Mouse (Mus musculus) stomach, embryonic 15.5 days (tissue): Measurements from ENCODE around the gene Hdac10. TPM values are rescaled to one million over a fixed set of nuclear protein-coding genes. Genes with fewer than 3 reads are reported as not detected.
A peak's percentile ranks its signal among the peaks of the same experiment; 100 is the strongest.

Experiments
- ATAC-seq: fragments of 200-750 bp; cut with Nextera tagmentation; 2 replicates; pipeline ENCODE4 v1.8.0; 2017; ENCODE audit warnings: low read depth, moderate number of reproducible peaks, moderate TSS enrichment; ENCODE audit not compliant: insufficient read depth, low FRiP score
- H3K27ac ChIP-seq: fragments of 300-500 bp; sonication (generic); 2 replicates; pipeline ENCODE4 v1.5.1; 2015; ENCODE audit warnings: mild to moderate bottlenecking, inconsistent platforms
- H3K27me3 ChIP-seq: fragments of 300-500 bp; sonication (generic); replicated peaks from 2 replicates; pipeline ENCODE4 v1.6.1; 2015; ENCODE audit warnings: inconsistent platforms
- H3K36me3 ChIP-seq: fragments of 300-500 bp; sonication (generic); 2 replicates; pipeline ENCODE4 v1.6.1; 2015; ENCODE audit warnings: inconsistent platforms
- H3K4me1 ChIP-seq: fragments of 300-500 bp; sonication (generic); 2 replicates; pipeline ENCODE4 v1.6.1; 2015; ENCODE audit warnings: inconsistent platforms
- H3K4me2 ChIP-seq: fragments of 300-500 bp; sonication (generic); 2 replicates; pipeline ENCODE4 v1.6.1; 2015; ENCODE audit warnings: mild to moderate bottlenecking, inconsistent platforms
- H3K4me3 ChIP-seq: fragments of 300-500 bp; sonication (generic); replicated peaks from 2 replicates; pipeline ENCODE4 v1.5.1; 2015; ENCODE audit warnings: inconsistent platforms
- H3K9ac ChIP-seq: fragments of 300-500 bp; sonication (generic); 2 replicates; pipeline ENCODE4 v1.6.1; 2015; ENCODE audit warnings: inconsistent platforms
- H3K9me3 ChIP-seq: fragments of 300-500 bp; sonication (generic); 2 replicates; pipeline ENCODE4 v1.6.1; 2016; ENCODE audit warnings: inconsistent platforms
- WGBS: fragments of 180-500 bp; shearing (Covaris S2); methylation state at CpG from one replicate; pipeline ENCODE4 v1.1.7; 2015; 5-methylcytosine and 5-hydroxymethylcytosine counted together
- polyA plus RNA-seq: library from polyadenylated mRNA; unstranded; fragments of >200 nt; fragmentation: Nextera tagmentation; extraction: Ambion mirVana; gene quantifications from 2 replicates; pipeline ENCODE4 v1.2.1, GENCODE M21; 2015

Gene Hdac10
- polyA plus RNA-seq, 1 experiment from 2014 or later, result 20.9 TPM

- no peak for ATAC-seq
- no peak overlapping the region for H3K27ac ChIP-seq
- H3K27me3 ChIP-seq, result peaks cover 34% of the 10 kb centered on the region
- no peak overlapping the region for H3K4me3 ChIP-seq
- H3K9ac ChIP-seq, result no peak overlapping the region
- WGBS, result 93% methylated on average over 5 of the region's 5 CpGs
- H3K4me1 ChIP-seq, result peaks cover 14% of the 10 kb centered on the region
- H3K9me3 ChIP-seq, result no peaks in the 10 kb centered on the region
- H3K4me2 ChIP-seq, result no peak overlapping the region
- H3K36me3 ChIP-seq, result no peaks in the 10 kb centered on the region
Observed at GRCm38 (mm10) chr15:89136461-89137155, 8.1 kb upstream of the Hdac10 start.

GRCm38 (mm10) chr15:89131316-89131715 is 2.8 kb upstream of the Hdac10 start:
- no peaks in the 10 kb centered on the region for H3K27me3 ChIP-seq
- no peak overlapping the region for H3K27ac ChIP-seq
- H3K36me3 ChIP-seq, result no peaks in the 10 kb centered on the region
- 75% methylated on average over 3 of the region's 3 CpGs for whole genome bisulfite sequencing
- no peaks in the 10 kb centered on the region for H3K9me3 ChIP-seq
- H3K9ac ChIP-seq, result no peak overlapping the region
- H3K4me3 ChIP-seq, result no peak overlapping the region
- ATAC-seq, result no peak
- no peak overlapping the region for H3K4me2 ChIP-seq
- peaks cover 17% of the 10 kb centered on the region for H3K4me1 ChIP-seq

DNA sequence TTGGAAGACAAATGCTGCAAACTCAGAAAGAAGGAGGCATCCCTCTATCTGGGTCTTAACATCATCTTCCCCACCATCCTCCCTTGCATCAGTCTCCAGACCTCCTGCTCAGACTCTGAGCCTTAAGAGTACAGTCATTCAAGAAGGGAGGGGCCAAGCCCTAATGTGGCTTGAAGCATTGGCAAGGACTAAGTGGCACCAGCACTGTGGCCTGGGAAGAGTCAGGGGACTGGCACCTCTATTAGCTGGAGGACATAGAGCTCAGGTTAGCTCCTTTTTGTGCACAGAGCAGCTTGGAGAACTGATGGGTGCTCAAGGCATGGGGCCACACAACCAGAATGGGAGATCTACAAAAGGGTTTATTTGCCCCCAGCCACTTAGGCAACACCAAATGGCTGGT is 1.7 kb upstream of the Hdac10 start:
- ATAC-seq, result no peak
- Histone ChIP-seq H3K9me3 (no peaks in the 10 kb centered on the region), H3K4me1 (peaks cover 17% of the 10 kb centered on the region), H3K27ac (no peak overlapping the region), H3K9ac (no peak overlapping the region), H3K36me3 (peaks cover 2% of the 10 kb centered on the region; the same call in 1 of the 2 replicates), H3K4me2 (no peak overlapping the region), H3K27me3 (no peaks in the 10 kb centered on the region), H3K4me3 (no peak overlapping the region)

- H3K9ac ChIP-seq, result peak overlapping the region; percentile 36; the same call in 1 of the 2 replicates
- no peaks in the 10 kb centered on the region for H3K9me3 ChIP-seq
- no peaks in the 10 kb centered on the region for H3K27me3 ChIP-seq
- ATAC-seq, result no peak
- WGBS, result 84% methylated on average over 8 of the region's 8 CpGs
- peak overlapping the region; percentile 52 for H3K4me3 ChIP-seq
- H3K27ac ChIP-seq, result no peak overlapping the region
- H3K4me1 ChIP-seq, result peaks cover 26% of the 10 kb centered on the region
- H3K4me2 ChIP-seq, result peak overlapping the region; percentile 92
- H3K36me3 ChIP-seq, result peaks cover 4% of the 10 kb centered on the region; the same call in 1 of the 2 replicates
Observed at GRCm38 (mm10) chr15:89127364-89127940, 1.0 kb downstream of the Hdac10 start.

GRCm38 (mm10) chr15:89126622-89127021 is 1.9 kb downstream of the Hdac10 start:
- Histone ChIP-seq H3K9me3 (no peaks in the 10 kb centered on the region), H3K4me3 (no peak overlapping the region), H3K9ac (no peak overlapping the region), H3K27ac (no peak overlapping the region), H3K36me3 (peaks cover 4% of the 10 kb centered on the region; the same call in 1 of the 2 replicates), H3K4me2 (no peak overlapping the region), H3K4me1 (peaks cover 34% of the 10 kb centered on the region), H3K27me3 (no peaks in the 10 kb centered on the region)
- no peak for ATAC-seq
- WGBS, result 90% methylated on average over 8 of the region's 8 CpGs

- no peak for ATAC-seq
- no peaks in the 10 kb centered on the region for H3K9me3 ChIP-seq
- no peak overlapping the region for H3K9ac ChIP-seq
- H3K27ac ChIP-seq, result no peak overlapping the region
- H3K4me1 ChIP-seq, result peaks cover 37% of the 10 kb centered on the region
- 90% methylated on average over 9 of the region's 9 CpGs for WGBS
- H3K27me3 ChIP-seq, result no peaks in the 10 kb centered on the region
- no peak overlapping the region for H3K4me2 ChIP-seq
- H3K36me3 ChIP-seq, result peaks cover 4% of the 10 kb centered on the region; the same call in 1 of the 2 replicates
- H3K4me3 ChIP-seq, result no peak overlapping the region
Observed at GRCm38 (mm10) chr15:89125351-89125750, 3.1 kb downstream of the Hdac10 start.

DNA sequence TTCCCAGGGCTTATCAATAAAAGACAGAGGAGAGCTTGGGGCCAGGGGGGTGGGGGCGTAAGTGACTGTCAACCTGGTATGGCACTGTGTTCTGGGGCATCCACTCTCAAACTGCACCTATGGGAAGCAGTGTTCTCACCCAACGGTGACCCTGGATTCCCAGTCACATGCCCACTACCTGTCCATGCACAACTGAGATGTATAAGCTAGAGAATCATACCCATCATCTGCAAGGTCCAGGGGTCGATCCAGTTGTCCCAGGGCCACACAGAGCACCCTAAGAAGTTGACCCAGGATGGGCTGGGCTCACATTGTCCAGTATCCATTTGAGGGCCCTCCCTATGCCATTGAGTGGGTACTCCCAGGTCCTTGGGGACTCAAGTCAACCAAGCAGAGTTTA is 4.2 kb downstream of the Hdac10 start:
- H3K4me1 ChIP-seq, result peaks cover 37% of the 10 kb centered on the region
- H3K9ac ChIP-seq, result no peak overlapping the region
- no peak overlapping the region for H3K4me2 ChIP-seq
- no peak for ATAC-seq
- H3K27ac ChIP-seq, result no peak overlapping the region
- no peak overlapping the region for H3K4me3 ChIP-seq
- no peaks in the 10 kb centered on the region for H3K9me3 ChIP-seq
- H3K36me3 ChIP-seq, result peaks cover 4% of the 10 kb centered on the region; the same call in 1 of the 2 replicates
- WGBS, result 94% methylated on average over 3 of the region's 3 CpGs
- no peaks in the 10 kb centered on the region for H3K27me3 ChIP-seq

DNA sequence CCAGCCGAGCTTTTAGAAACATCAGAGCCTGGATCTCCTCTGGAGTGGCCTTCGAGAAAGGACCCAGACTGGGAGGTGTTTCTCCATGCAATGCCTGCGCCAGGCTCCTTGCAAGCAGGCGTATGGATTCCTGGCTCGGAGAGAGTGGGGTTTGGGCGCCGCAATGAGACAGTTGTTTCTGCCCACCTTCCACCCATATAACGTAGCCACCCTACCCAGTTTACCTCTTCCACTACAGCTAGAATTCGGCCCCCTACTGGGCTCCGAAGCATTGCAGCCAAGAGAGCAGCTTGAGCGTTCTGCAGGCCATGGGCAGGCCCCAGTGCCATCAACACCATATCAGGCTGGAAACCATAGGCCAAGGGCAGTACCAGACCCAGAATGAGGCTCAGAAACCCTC is 4.9 kb downstream of the Hdac10 start:
- Histone ChIP-seq H3K27ac (peak overlapping the region; percentile 49), H3K9me3 (no peaks in the 10 kb centered on the region), H3K36me3 (peaks cover 4% of the 10 kb centered on the region; the same call in 1 of the 2 replicates), H3K27me3 (no peaks in the 10 kb centered on the region), H3K4me2 (peak overlapping the region; percentile 93), H3K4me3 (peak overlapping the region; percentile 96), H3K9ac (peak overlapping the region; percentile 86; the same call in 1 of the 2 replicates), H3K4me1 (peaks cover 33% of the 10 kb centered on the region)
- 27% methylated on average over 11 of the region's 11 CpGs for WGBS
- no peak for ATAC-seq

DNA sequence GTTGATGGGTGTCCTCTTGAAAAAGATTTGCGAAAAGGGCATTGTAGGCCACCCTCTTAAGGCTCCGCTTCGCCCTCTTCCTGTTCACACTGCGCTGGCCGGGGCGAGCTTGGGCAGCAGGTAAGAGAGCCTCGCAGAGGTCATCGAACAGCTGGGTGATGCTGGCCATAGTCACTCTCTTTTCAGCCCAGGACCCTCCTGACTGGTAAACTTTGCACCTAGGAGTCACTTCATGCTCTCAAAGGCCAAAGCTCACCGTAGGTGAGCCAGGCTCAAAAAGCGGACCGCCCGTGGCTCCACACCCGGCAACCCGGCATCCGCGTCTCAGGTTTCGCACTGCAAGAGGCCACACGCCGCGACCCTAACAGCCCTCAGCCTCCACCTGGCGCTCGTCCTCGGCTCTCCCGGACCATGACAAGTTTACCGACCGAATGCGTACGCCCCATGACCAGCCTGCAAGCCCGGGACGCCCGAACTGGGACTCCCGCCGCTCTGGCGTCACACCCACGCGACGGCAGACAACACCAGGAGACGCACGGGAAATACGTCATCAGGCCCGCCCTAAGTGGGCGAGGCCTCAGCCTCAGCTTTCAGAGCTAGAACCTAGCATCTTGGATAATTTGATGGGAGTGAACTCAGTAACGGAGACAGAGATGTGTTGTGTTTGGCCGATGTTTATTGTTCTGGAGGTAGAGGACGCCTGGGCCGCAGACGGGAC is 5.7 kb downstream of the Hdac10 start, which contains the start of gene Tubgcp6:
Gene Tubgcp6, minus strand, starts transcription at position 464 of the 718 bp plus-strand sequence.
- no peaks in the 10 kb centered on the region for H3K27me3 ChIP-seq
- peaks cover 4% of the 10 kb centered on the region; the same call in 1 of the 2 replicates for H3K36me3 ChIP-seq
- under 1% methylated on average over 47 of the region's 47 CpGs for WGBS
- no peaks in the 10 kb centered on the region for H3K9me3 ChIP-seq
- peak within 1 kb of the TSS; percentile 93 for H3K4me2 ChIP-seq
- peak within 1 kb of the TSS; percentile 96 for H3K4me3 ChIP-seq
- peak within 1 kb of the TSS; percentile 49 for H3K27ac ChIP-seq
- H3K4me1 ChIP-seq, result peaks cover 29% of the 10 kb centered on the region
- peak; percentile 83 for ATAC-seq
- H3K9ac ChIP-seq, result peak within 1 kb of the TSS; percentile 86

DNA sequence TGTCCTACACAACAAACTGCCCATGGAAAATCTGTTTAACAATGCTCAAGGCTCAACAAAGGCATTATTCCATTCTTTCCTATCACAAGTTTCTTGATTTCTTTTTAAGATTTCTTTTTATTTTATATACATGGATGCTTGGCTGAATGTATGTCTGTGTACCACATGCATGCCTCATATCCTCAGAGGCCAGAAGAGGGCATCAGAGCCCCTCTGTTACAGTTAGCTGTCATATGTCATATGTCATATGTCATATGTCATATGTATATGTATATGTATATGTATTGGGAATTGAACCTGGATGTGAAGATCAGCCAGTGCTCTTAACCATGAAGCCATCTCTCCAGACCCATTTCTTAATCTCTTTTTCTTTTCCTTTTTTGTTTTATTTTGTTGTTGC is 10.5 kb downstream of the Hdac10 start:
- no peaks in the 10 kb centered on the region for H3K9me3 ChIP-seq
- ATAC-seq, result no peak
- H3K36me3 ChIP-seq, result peaks cover 15% of the 10 kb centered on the region
- no peak overlapping the region for H3K27ac ChIP-seq
- H3K4me3 ChIP-seq, result no peak overlapping the region
- H3K27me3 ChIP-seq, result no peaks in the 10 kb centered on the region
- H3K9ac ChIP-seq, result no peak overlapping the region
- H3K4me2 ChIP-seq, result no peak overlapping the region
- peaks cover 11% of the 10 kb centered on the region for H3K4me1 ChIP-seq

DNA sequence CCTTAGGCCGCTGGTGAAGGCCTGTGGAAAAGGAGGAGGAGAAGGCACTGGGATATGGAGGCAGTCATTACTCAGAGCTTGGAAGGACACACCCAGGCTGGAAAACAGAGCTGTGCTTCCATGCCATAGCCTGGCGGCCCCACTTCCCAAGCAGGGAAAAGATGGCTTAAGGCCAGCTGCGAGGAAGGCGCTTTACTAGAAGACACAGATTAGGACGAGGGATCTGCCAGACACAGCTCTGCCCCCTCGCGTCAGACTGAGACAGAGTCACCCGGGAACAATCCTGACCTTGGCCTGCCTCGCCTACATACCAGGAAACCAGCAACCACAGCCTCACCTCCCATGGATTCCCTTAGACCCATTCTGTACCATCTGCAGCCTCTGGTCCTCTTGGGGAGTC is 18.4 kb downstream of the Hdac10 start:
- ATAC-seq, result no peak

DNA sequence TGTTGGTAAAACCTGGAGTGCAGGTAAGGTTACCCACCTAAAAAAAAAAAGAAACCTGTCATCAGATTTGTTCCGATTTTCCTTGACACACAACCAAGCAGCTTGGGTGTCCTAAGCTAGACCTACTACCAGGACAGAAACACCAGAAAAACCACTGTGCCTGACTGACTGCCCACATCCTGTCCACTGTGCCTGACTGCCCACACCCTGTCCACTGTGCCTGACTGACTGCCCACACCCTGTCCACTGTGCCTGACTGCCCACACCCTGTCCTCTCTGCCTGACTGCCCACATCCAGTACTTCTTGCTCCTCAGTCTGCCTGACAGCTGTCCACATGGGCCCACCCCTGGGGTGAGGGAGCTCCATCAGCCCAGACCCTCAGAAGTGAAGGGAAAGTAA is 21.5 kb downstream of the Hdac10 start:
- Histone ChIP-seq H3K36me3 (peaks cover 75% of the 10 kb centered on the region), H3K27me3 (no peaks in the 10 kb centered on the region), H3K4me3 (no peak overlapping the region), H3K4me1 (no peaks in the 10 kb centered on the region), H3K9me3 (no peaks in the 10 kb centered on the region), H3K27ac (no peak overlapping the region), H3K4me2 (no peak overlapping the region), H3K9ac (no peak overlapping the region)
- 100% methylated on average over 1 of the region's 1 CpGs for WGBS
- no peak for ATAC-seq

More for the DNA sequence above, 18.4 kb downstream of the Hdac10 start:
- H3K9me3 ChIP-seq, result no peaks in the 10 kb centered on the region
- no peaks in the 10 kb centered on the region for H3K4me1 ChIP-seq
- H3K36me3 ChIP-seq, result peaks cover 51% of the 10 kb centered on the region
- no peak overlapping the region for H3K4me2 ChIP-seq
- H3K27me3 ChIP-seq, result no peaks in the 10 kb centered on the region
- no peak overlapping the region for H3K4me3 ChIP-seq
- no peak overlapping the region for H3K27ac ChIP-seq
- WGBS, result 76% methylated on average over 9 of the region's 9 CpGs
- H3K9ac ChIP-seq, result no peak overlapping the region
